Mouse (Mus musculus) forebrain, postnatal 0 days (tissue): ENCODE results near the gene Ppp6r2. TPM values are rescaled to one million over a fixed set of nuclear protein-coding genes. Genes with fewer than 3 reads are reported as not detected.

Experiments
- ATAC-seq: fragments of 200-750 bp; cut with Nextera tagmentation; 2 replicates; pipeline ENCODE4 v1.8.0; 2017; ENCODE audit warnings: mild to moderate bottlenecking, moderate library complexity
- DNase-seq: peaks from one replicate; pipeline ENCODE4 v3.0.0-alpha.2; 2015
- H3K27ac ChIP-seq: fragments of 300-500 bp; sonication (generic); 2 replicates; pipeline ENCODE4 v1.5.1; 2014; ENCODE audit warnings: low read depth, mild to moderate bottlenecking, antibody characterized with exemption, low read length, moderate library complexity, mixed read lengths
- H3K27me3 ChIP-seq: fragments of 300-500 bp; sonication (generic); 2 replicates; pipeline ENCODE4 v1.6.1; 2014; ENCODE audit warnings: mild to moderate bottlenecking, low read length, mixed read lengths; ENCODE audit not compliant: insufficient read depth
- H3K36me3 ChIP-seq: fragments of 300-500 bp; sonication (generic); 2 replicates; pipeline ENCODE4 v1.6.1; 2014; ENCODE audit warnings: mild to moderate bottlenecking, moderate library complexity; ENCODE audit not compliant: insufficient read depth
- H3K4me1 ChIP-seq: fragments of 300-500 bp; sonication (generic); 2 replicates; pipeline ENCODE4 v1.6.1; 2014; ENCODE audit warnings: antibody characterized with exemption; ENCODE audit not compliant: insufficient read depth
- H3K4me2 ChIP-seq: fragments of 300-500 bp; sonication (generic); 2 replicates; pipeline ENCODE4 v1.6.1; 2014; ENCODE audit warnings: low read depth, mild to moderate bottlenecking, moderate library complexity
- H3K4me3 ChIP-seq: fragments of 300-500 bp; sonication (generic); 2 replicates; pipeline ENCODE4 v1.5.1; 2014; ENCODE audit warnings: low read depth, low read length, mixed read lengths
- H3K9ac ChIP-seq: fragments of 300-500 bp; sonication (generic); 2 replicates; pipeline ENCODE4 v1.6.1; 2014; ENCODE audit warnings: mild to moderate bottlenecking
- H3K9me3 ChIP-seq: fragments of 300-500 bp; sonication (generic); 2 replicates; pipeline ENCODE4 v1.6.1; 2016; ENCODE audit warnings: low read length
- CTCF ChIP-seq: sonication (generic); IDR thresholded peaks from 2 replicates; pipeline ENCODE4 v1.5.1; 2016; ENCODE audit warnings: antibody characterized with exemption, control low read depth, low read depth
- WGBS: fragments of 180-500 bp; shearing (Covaris S2); extraction: QIAGEN DNeasy Blood & Tissue Kit; methylation state at CpG from one replicate; pipeline ENCODE4 v1.1.7; 2014; 5-methylcytosine and 5-hydroxymethylcytosine counted together
- polyA plus RNA-seq: library from polyadenylated mRNA; unstranded; fragments of >200 nt; fragmentation: Nextera tagmentation; extraction: Ambion mirVana; gene quantifications from 2 replicates; pipeline ENCODE4 v1.2.1, GENCODE M21; 2015
- total RNA-seq: library from RNA; depleted of rRNA; stranded (reverse); fragments of >200 nt; gene quantifications from 2 replicates; pipeline ENCODE4 v1.2.3, GENCODE M21; 2014

Ppp6r2 gene
- total and polyA plus RNA-seq, 2 experiments from 2014 or later, result 77.2 to 296 TPM

DNA sequence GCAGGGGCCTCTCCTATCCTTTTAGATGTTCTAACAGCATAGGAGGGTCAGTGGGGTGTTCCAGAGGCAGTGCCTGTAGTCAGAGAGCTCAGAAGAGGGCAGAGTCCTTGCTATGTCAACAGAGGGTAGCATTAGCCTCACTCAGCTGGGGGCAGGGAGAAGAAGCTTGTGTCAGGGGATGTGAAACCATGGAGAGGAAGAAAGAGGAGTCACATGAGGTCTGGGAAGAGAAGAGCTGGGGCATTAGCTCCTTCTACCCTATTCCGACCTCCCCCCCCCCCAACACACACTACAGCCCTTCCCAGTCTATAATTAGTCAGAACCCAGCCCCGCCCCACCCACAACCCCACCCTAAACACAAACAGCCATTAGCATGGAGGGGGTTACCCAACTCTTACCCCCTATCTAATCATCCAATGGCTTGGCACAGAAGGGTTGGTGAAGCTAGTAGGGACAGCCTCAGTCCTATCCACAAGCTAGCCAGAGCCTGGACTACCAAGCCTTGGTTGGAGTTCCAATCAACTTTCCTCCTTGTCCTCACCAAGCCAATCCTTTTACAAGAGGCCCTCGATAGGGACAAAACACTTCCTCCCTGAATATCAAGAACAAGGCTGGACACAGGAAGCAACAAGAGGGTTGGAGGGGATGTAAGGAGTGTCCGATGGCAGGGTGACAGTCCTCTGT, 33.6 kb upstream of the Ppp6r2 start:
- Histone ChIP-seq H3K9me3 (no peaks in the 10 kb centered on the region), H3K27me3 (no peaks in the 10 kb centered on the region), H3K4me1 (peaks cover 41% of the 10 kb centered on the region), H3K4me3 (no peak overlapping the region), H3K27ac (0 out of 2 replicates have a peak overlapping the region, but pooled peaks have one; percentile 45), H3K4me2 (peak overlapping the region; percentile 86), H3K36me3 (no peaks in the 10 kb centered on the region), H3K9ac (no peak overlapping the region)
- ATAC-seq (no peak), DNase-seq (no peak)
- TF ChIP-seq CTCF, result no peak
- WGBS, result 60% methylated on average over 4 of the region's 4 CpGs

DNA sequence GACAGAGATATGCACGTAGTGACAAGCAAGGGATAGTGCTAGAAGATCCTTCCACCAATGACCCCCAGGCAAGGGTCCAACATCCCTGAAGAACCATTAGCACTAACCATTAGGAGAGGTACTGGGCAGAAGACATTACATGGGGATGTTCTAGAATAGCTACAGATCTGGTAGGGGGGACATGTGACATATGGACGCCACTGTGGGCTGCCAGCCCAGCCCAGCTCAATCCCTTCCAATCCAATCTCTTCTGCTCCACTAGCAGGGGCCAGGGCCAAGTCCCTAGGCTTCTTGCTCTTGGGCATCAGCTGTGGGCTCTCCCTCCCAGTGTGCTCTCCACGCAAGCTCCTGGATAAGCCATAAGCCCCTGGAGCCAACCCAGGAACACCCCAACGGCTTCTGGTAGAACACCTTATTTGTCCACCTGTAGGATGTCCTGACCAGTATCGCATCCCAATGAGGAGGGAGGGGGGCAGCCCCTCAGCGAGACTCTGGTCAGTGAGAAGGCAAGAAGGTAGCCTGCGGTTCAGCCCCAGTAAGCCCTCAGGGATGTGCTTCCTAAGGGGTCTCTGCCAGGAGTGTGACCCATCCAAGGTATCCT, 33.0 kb upstream of the Ppp6r2 start:
- H3K4me1 ChIP-seq, result peaks cover 41% of the 10 kb centered on the region
- ATAC-seq (no peak), DNase-seq (no peak)
- peak overlapping the region; percentile 35 for H3K27ac ChIP-seq
- no peaks in the 10 kb centered on the region for H3K27me3 ChIP-seq
- TF ChIP-seq CTCF, result no peak
- 0 out of 2 replicates have a peak overlapping the region, but pooled peaks have one; percentile 80 for H3K9ac ChIP-seq
- H3K4me2 ChIP-seq, result peak overlapping the region; percentile 86
- 54% methylated on average over 7 of the region's 7 CpGs for WGBS
- no peaks in the 10 kb centered on the region for H3K9me3 ChIP-seq
- peak overlapping the region; percentile 51 for H3K4me3 ChIP-seq
- H3K36me3 ChIP-seq, result peaks cover 3% of the 10 kb centered on the region; the same call in 1 of the 2 replicates

DNA sequence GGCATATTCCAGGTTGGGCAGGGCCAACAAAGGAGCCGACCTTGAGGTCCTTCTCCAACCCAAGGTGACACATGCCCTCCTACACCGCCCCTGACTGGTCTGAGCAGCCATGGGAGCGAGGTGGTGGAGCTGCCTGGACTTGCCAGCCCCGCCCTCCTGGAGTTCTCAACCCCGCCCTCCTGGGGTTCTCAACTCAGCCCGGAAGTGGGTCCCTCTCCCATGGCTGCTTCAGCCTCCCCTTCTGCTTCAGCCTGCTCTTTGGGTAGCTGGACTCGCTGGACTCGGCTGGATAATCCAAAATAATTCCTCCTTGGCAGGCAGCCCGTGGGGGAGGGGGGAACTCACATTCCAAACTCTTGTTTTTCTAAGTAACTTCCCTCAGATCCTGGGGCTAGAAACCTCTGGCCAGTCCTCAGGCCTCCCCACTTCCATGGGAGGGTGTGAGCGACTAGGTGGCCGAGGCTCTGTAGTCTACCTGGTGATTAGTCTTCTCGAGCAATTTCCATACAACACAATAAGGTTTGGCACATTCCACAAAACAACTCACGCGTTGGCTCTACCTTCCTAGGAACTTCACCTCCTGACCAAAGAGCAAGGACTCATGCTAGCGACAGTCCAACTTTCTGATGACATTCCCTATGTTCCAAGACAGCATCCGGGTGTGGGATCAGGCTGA, 32.3 kb upstream of the Ppp6r2 start:
- H3K9me3 ChIP-seq, result no peaks in the 10 kb centered on the region
- TF ChIP-seq CTCF, result no peak
- ATAC-seq (no peak), DNase-seq (no peak)
- peaks cover 35% of the 10 kb centered on the region for H3K4me1 ChIP-seq
- peaks cover 4% of the 10 kb centered on the region; the same call in 1 of the 2 replicates for H3K36me3 ChIP-seq
- no peaks in the 10 kb centered on the region for H3K27me3 ChIP-seq
- peak overlapping the region; percentile 86 for H3K4me2 ChIP-seq
- 5% methylated on average over 16 of the region's 16 CpGs for WGBS
- peak overlapping the region; percentile 90 for H3K27ac ChIP-seq
- H3K4me3 ChIP-seq, result peak overlapping the region; percentile 51
- peak overlapping the region; percentile 80 for H3K9ac ChIP-seq

DNA sequence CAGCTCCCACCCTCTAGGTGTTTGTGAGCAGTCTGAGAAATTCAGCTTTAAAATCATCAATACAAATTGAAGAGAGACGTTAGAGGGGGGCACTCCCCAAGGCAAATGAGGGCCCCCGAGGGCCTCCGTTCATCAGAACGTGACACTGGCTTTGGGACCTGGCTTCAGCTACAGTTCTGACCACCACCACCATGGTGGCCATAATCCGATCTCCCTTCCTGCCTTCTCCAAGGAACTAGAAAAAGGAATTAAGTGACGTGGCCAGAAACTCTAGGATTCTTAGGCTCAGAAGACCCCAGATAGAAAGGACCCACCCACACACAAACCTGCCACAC, 31.8 kb upstream of the Ppp6r2 start:
- Histone ChIP-seq H3K4me1 (peaks cover 31% of the 10 kb centered on the region), H3K4me3 (peak overlapping the region; percentile 51), H3K36me3 (peaks cover 4% of the 10 kb centered on the region; the same call in 1 of the 2 replicates), H3K4me2 (peak overlapping the region; percentile 86), H3K9ac (peak overlapping the region; percentile 80), H3K27me3 (no peaks in the 10 kb centered on the region), H3K9me3 (no peaks in the 10 kb centered on the region), H3K27ac (peak overlapping the region; percentile 90)
- no peak for ATAC-seq
- no peak for DNase-seq
- WGBS, result 2% methylated on average over 6 of the region's 6 CpGs
- TF ChIP-seq CTCF, result no peak

DNA sequence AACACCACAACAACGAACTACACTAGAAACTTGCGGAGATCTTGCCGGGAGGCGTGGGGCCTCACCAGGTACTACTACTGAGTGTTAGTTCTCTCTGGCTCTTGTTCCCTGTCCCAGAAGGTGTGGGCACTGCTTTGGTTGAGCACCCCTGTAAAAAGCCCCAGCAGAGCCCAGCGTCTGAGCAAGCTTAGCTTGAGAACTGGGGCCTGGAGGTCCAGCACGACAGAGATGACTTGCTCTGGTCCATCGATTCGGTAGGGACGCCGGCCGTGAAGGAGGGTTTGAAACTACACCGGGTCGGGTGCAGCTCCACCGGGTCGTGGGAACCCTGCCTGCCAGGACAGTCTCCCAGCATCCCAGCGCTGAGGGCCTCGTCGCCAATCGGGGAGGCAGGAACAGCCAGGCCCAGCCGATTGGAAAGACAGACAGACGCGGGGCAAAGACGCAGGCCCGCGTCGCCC, 31.2 kb upstream of the Ppp6r2 start:
- TF ChIP-seq CTCF, result no peak
- WGBS, result under 1% methylated on average over 26 of the region's 26 CpGs
- H3K4me3 ChIP-seq, result peak overlapping the region; percentile 51
- peak overlapping the region; percentile 90 for H3K27ac ChIP-seq
- no peaks in the 10 kb centered on the region for H3K27me3 ChIP-seq
- H3K9me3 ChIP-seq, result no peaks in the 10 kb centered on the region
- peaks cover 4% of the 10 kb centered on the region; the same call in 1 of the 2 replicates for H3K36me3 ChIP-seq
- H3K9ac ChIP-seq, result peak overlapping the region; percentile 80
- peaks cover 31% of the 10 kb centered on the region for H3K4me1 ChIP-seq
- DNase-seq (peak; percentile 54), ATAC-seq (no peak)
- peak overlapping the region; percentile 86 for H3K4me2 ChIP-seq

DNA sequence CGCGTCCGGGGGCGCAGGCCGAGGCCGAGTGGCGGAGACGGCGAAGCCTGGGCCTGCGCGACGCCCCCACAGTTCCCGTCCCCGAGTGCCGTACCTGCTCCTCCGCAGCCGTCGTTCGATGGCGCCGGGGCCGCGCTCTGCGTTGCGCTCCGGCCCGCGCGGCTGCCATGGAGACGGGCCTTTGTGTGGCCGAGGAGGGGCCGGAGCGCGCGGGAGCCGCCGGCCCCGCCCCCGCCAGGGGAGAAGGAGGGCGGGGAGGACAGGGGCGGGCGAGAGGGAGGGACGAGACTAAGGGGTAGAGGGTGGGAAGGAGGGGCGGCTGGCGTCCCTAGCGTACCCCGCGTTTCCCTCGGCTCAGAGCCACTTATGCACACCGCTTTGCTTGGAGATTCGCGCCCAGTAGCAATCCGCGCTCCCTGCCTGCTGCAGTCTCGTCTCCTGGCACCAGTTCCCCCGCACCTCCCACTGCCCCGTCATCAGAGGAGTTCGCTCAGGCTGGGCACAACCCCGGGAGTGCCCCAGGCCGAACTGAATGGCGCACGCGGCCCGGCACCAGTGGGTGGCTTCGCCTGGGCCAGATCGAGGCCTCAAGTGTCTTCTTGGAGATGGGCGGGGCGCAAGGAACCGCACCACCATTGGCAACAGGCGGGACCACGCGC, 30.7 kb upstream of the Ppp6r2 start, which contains the start of gene Plxnb2:
Gene Plxnb2 (minus strand): TSS at position 218 of the 659 bp plus-strand sequence.
- Histone ChIP-seq H3K27me3 (no peaks in the 10 kb centered on the region), H3K27ac (peak within 1 kb of the TSS; percentile 90), H3K4me3 (peak within 1 kb of the TSS; percentile 51), H3K9me3 (no peaks in the 10 kb centered on the region), H3K4me1 (peaks cover 31% of the 10 kb centered on the region), H3K36me3 (peaks cover 7% of the 10 kb centered on the region; the same call in 1 of the 2 replicates), H3K4me2 (peak within 1 kb of the TSS; percentile 86), H3K9ac (peak within 1 kb of the TSS; percentile 80)
- no peak; the same call in 1 of the 2 replicates for TF ChIP-seq CTCF
- ATAC-seq (peak; percentile 90), DNase-seq (peak; percentile 92)
- WGBS, result 2% methylated on average over 61 of the region's 72 CpGs
